Mouse (Mus musculus) E14TG2a.4 (cell line): ENCODE measurements around the gene Rab40b.
"Not testable (repeated sequence)": the region's sequence is repeated elsewhere in the genome, so short reads cannot be mapped to it uniquely, and the experiment has no call there.

Experiments used
- H3K27me3 ChIP-seq: 2 replicates; pipeline ENCODE4 v1.6.1; 2014; ENCODE audit warnings: low read length, control low read depth; ENCODE audit not compliant: insufficient read depth
- H3K36me3 ChIP-seq: 2 replicates; pipeline ENCODE4 v1.6.1; 2014; ENCODE audit warnings: low read length, control low read depth; ENCODE audit not compliant: insufficient read depth
- H3K4me1 ChIP-seq: replicated peaks from 2 replicates; pipeline ENCODE4 v1.6.1; 2014; ENCODE audit warnings: low read depth, low read length, control low read depth
- H3K4me3 ChIP-seq: replicated peaks from 2 replicates; pipeline ENCODE4 v1.5.1; 2014; ENCODE audit warnings: mild to moderate bottlenecking, low read length
- H3K9me3 ChIP-seq: 2 replicates; pipeline ENCODE4 v1.6.1; 2014; ENCODE audit warnings: low read length, control low read depth
- CTCF ChIP-seq: conservative IDR thresholded peaks from 2 replicates; pipeline ENCODE4 v1.5.1; 2014; ENCODE audit warnings: low read length
- NANOG ChIP-seq: IDR thresholded peaks from 2 replicates; pipeline ENCODE4 v1.6.1; 2014; ENCODE audit warnings: borderline replicate concordance, low read length, mixed read lengths
- POU5F1 ChIP-seq: IDR thresholded peaks from 2 replicates; pipeline ENCODE4 v1.6.1; 2014; ENCODE audit warnings: low read length, borderline replicate concordance

The Rab40b gene

GRCm38 (mm10) chr11:121348166-121348565, 39.9 kb downstream of the Rab40b start:
- H3K9me3 ChIP-seq: no peaks in the 10 kb centered on the region
- TF ChIP-seq NANOG: no peak
- TF ChIP-seq POU5F1: no peak
- TF ChIP-seq CTCF: no peak
- peaks cover 68% of the 10 kb centered on the region for H3K36me3 ChIP-seq
- H3K27me3 ChIP-seq: no peaks in the 10 kb centered on the region
- H3K4me1 ChIP-seq: peaks cover 9% of the 10 kb centered on the region
- no peak overlapping the region for H3K4me3 ChIP-seq

- no peak for TF ChIP-seq POU5F1
- TF ChIP-seq CTCF: no peak
- no peak for TF ChIP-seq NANOG
- H3K4me1 ChIP-seq: peaks cover 2% of the 10 kb centered on the region; the same call in 1 of the 2 replicates
- no peaks in the 10 kb centered on the region for H3K27me3 ChIP-seq
- peaks cover 62% of the 10 kb centered on the region for H3K36me3 ChIP-seq
- H3K9me3 ChIP-seq: no peaks in the 10 kb centered on the region
- H3K4me3 ChIP-seq: no peak overlapping the region
These were observed 41.0 kb downstream of the Rab40b start for GRCm38 (mm10) chr11:121347036-121347435.

GRCm38 (mm10) chr11:121342423-121342822, 45.6 kb downstream of the Rab40b start:
- not testable (repeated sequence) for H3K9me3 ChIP-seq, H3K27me3 ChIP-seq, H3K4me1 ChIP-seq, H3K4me3 ChIP-seq
- peaks cover 67% of the 10 kb centered on the region for H3K36me3 ChIP-seq

DNA sequence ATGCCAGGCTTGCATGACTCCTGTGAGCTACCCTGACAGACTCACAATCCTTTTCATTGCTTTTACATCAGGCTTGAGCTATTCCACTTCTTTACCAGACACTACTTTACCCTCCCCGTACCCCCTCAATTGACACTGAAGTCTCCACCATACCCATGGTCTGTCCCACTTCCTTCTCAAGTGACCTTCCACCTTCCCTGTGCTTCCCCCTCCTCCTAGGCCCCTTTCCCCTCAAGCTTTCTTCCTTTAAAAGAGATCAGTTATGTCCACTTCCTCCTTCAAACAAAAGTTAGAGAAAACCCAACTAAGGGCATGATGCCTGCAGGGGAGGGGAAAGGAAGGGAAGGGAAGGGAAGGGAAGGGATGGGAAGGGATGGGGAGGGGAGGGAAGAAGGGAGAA, 47.8 kb downstream of the Rab40b start:
- H3K4me1 ChIP-seq: peaks cover 13% of the 10 kb centered on the region
- no peaks in the 10 kb centered on the region for H3K9me3 ChIP-seq
- no peaks in the 10 kb centered on the region for H3K27me3 ChIP-seq
- H3K4me3 ChIP-seq: no peak overlapping the region
- peaks cover 68% of the 10 kb centered on the region for H3K36me3 ChIP-seq
- no peak for TF ChIP-seq POU5F1

GRCm38 (mm10) chr11:121339647-121340046, 48.4 kb downstream of the Rab40b start:
- no peak overlapping the region for H3K4me3 ChIP-seq

DNA sequence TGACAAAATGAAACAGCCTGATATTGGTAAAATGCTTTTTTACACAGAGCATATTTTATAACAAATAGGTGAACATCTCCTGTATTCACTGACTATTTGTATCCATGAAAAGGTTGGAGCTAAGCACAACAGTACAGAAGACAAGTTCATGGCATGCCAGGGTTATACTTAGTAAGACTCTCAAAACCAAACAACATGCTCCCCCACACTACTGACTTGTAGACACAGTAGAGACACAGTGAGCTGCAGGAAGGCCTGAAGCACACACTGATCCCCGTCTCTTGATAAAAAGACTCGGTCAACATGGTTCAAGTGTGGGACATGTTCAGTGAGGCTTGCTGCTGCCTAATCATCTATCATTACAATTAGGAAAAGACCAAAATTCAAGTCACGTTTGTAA, 56.4 kb downstream of the Rab40b start:
- Histone ChIP-seq H3K4me1 (peaks cover 3% of the 10 kb centered on the region), H3K4me3 (no peak overlapping the region), H3K36me3 (peaks cover 98% of the 10 kb centered on the region), H3K27me3 (no peaks in the 10 kb centered on the region), H3K9me3 (no peaks in the 10 kb centered on the region)
- no peak for TF ChIP-seq CTCF
- TF ChIP-seq NANOG: no peak
- TF ChIP-seq POU5F1: no peak

More at GRCm38 (mm10) chr11:121339647-121340046, 48.4 kb downstream of the Rab40b start:
- Histone ChIP-seq H3K27me3 (no peaks in the 10 kb centered on the region), H3K4me1 (peaks cover 13% of the 10 kb centered on the region), H3K36me3 (peaks cover 69% of the 10 kb centered on the region), H3K9me3 (no peaks in the 10 kb centered on the region)
- no peak for TF ChIP-seq POU5F1
- TF ChIP-seq CTCF: no peak
- no peak for TF ChIP-seq NANOG

- Histone ChIP-seq H3K4me3 (no peak overlapping the region), H3K36me3 (peaks cover 81% of the 10 kb centered on the region), H3K4me1 (no peaks in the 10 kb centered on the region), H3K27me3 (no peaks in the 10 kb centered on the region), H3K9me3 (peaks cover 10% of the 10 kb centered on the region; the same call in 1 of the 2 replicates)
- no peak; the same call in 1 of the 2 replicates for TF ChIP-seq POU5F1
- no peak for TF ChIP-seq CTCF
- no peak for TF ChIP-seq NANOG
These were observed 59.4 kb downstream of the Rab40b start for GRCm38 (mm10) chr11:121328619-121329018.

GRCm38 (mm10) chr11:121328206-121328605, 59.8 kb downstream of the Rab40b start:
- Histone ChIP-seq H3K36me3 (peaks cover 77% of the 10 kb centered on the region), H3K4me3 (no peak overlapping the region), H3K9me3 (peaks cover 14% of the 10 kb centered on the region; the same call in 1 of the 2 replicates), H3K27me3 (no peaks in the 10 kb centered on the region), H3K4me1 (no peaks in the 10 kb centered on the region)
- TF ChIP-seq CTCF (no peak), POU5F1 (no peak), NANOG (no peak)

- H3K4me3 ChIP-seq: no peak overlapping the region
- peaks cover 26% of the 10 kb centered on the region for H3K9me3 ChIP-seq
- no peaks in the 10 kb centered on the region for H3K27me3 ChIP-seq
- no peak for TF ChIP-seq POU5F1
- TF ChIP-seq CTCF: no peak
- no peak for TF ChIP-seq NANOG
- H3K36me3 ChIP-seq: peaks cover 62% of the 10 kb centered on the region
- H3K4me1 ChIP-seq: no peaks in the 10 kb centered on the region
These were observed 61.4 kb downstream of the Rab40b start for GRCm38 (mm10) chr11:121326681-121327080.
